Mouse (Mus musculus) lung, postnatal 0 days (tissue): Measurements from ENCODE around the gene Fap. TPM values are rescaled to one million over a fixed set of nuclear protein-coding genes. Genes with fewer than 3 reads are reported as not detected.

Experiments used
- ATAC-seq: fragments of 200-750 bp; cut with Nextera tagmentation; 2 replicates; pipeline ENCODE4 v1.8.0; 2017; ENCODE audit warnings: moderate library complexity
- DNase-seq: peaks from one replicate; pipeline ENCODE4 v3.0.0-alpha.2; 2016; ENCODE audit warnings: low spot score
- H3K27ac ChIP-seq: fragments of 300-500 bp; sonication (generic); 2 replicates; pipeline ENCODE4 v1.5.1; 2014; ENCODE audit warnings: antibody characterized with exemption, mild to moderate bottlenecking, low read length, mixed read lengths
- H3K27me3 ChIP-seq: fragments of 300-500 bp; sonication (generic); replicated peaks from 2 replicates; pipeline ENCODE4 v1.6.1; 2014; ENCODE audit warnings: low read length, mixed read lengths; ENCODE audit not compliant: insufficient read depth
- H3K36me3 ChIP-seq: fragments of 300-500 bp; sonication (generic); 2 replicates; pipeline ENCODE4 v1.6.1; 2014; ENCODE audit warnings: low read length, mixed read lengths; ENCODE audit not compliant: insufficient read depth
- H3K4me1 ChIP-seq: fragments of 300-500 bp; sonication (generic); 2 replicates; pipeline ENCODE4 v1.6.1; 2014; ENCODE audit warnings: antibody characterized with exemption, low read depth, low read length, mixed read lengths; ENCODE audit not compliant: insufficient read depth
- H3K4me2 ChIP-seq: fragments of 300-500 bp; sonication (generic); replicated peaks from 2 replicates; pipeline ENCODE4 v1.6.1; 2014; ENCODE audit warnings: low read depth, mild to moderate bottlenecking, low read length, moderate library complexity, mixed read lengths
- H3K4me3 ChIP-seq: fragments of 300-500 bp; sonication (generic); 2 replicates; pipeline ENCODE4 v1.5.1; 2014; ENCODE audit warnings: low read depth, low read length
- H3K9ac ChIP-seq: fragments of 300-500 bp; sonication (generic); replicated peaks from 2 replicates; pipeline ENCODE4 v1.6.1; 2014; ENCODE audit warnings: low read depth, mild to moderate bottlenecking
- H3K9me3 ChIP-seq: fragments of 300-500 bp; sonication (generic); 2 replicates; pipeline ENCODE4 v1.6.1; 2016; ENCODE audit warnings: low read length, mixed read lengths
- CTCF ChIP-seq: IDR thresholded peaks from 2 replicates; pipeline ENCODE4 v1.5.1; 2016; ENCODE audit warnings: antibody characterized with exemption, mild to moderate bottlenecking
- EP300 ChIP-seq: IDR thresholded peaks from 2 replicates; pipeline ENCODE4 v1.6.1; 2016; ENCODE audit warnings: antibody characterized with exemption, mild to moderate bottlenecking, control low read depth
- WGBS: fragments of 180-500 bp; shearing (Covaris S2); extraction: QIAGEN DNeasy Blood & Tissue Kit; methylation state at CpG from one replicate; pipeline ENCODE4 v1.1.7; 2014; 5-methylcytosine and 5-hydroxymethylcytosine counted together
- polyA plus RNA-seq: library from polyadenylated mRNA; unstranded; fragments of >200 nt; fragmentation: Nextera tagmentation; extraction: Ambion mirVana; gene quantifications from 2 replicates; pipeline ENCODE4 v1.2.1, GENCODE M21; 2015

Gene Fap
- polyA plus RNA-seq, 1 experiment from 2014 or later: 0.90 TPM

DNA sequence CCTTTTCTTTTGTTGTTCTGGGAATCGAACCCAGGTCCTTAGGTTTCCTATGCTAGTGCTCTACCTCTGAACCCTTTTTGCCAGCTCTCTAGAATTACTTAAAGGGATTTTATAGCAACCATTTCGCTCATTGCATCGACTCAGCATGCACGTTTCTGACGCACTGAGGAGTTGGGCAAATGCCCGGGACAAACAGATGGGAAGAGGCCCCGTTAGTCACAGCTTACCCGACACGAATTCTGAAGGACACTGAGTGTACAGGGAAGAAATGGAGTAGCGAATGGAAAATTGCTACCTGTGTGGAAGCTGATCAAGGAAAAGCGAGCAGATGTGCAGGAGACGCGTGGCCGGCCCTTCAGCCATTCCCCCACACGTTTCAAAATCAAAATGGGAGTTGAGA is 60.4 kb downstream of the Fap start:
- H3K27ac ChIP-seq: no peak overlapping the region
- ATAC-seq (no peak), DNase-seq (no peak)
- H3K4me1 ChIP-seq: no peaks in the 10 kb centered on the region
- H3K9ac ChIP-seq: no peak overlapping the region
- no peak overlapping the region for H3K4me3 ChIP-seq
- WGBS: 88% methylated on average over 15 of the region's 15 CpGs
- TF ChIP-seq EP300 (no peak), CTCF (no peak)
- H3K36me3 ChIP-seq: no peaks in the 10 kb centered on the region
- no peaks in the 10 kb centered on the region for H3K27me3 ChIP-seq
- H3K4me2 ChIP-seq: no peak overlapping the region
- no peaks in the 10 kb centered on the region for H3K9me3 ChIP-seq

- H3K4me3 ChIP-seq: no peak overlapping the region
- H3K27me3 ChIP-seq: no peaks in the 10 kb centered on the region
- ATAC-seq (no peak), DNase-seq (no peak)
- no peaks in the 10 kb centered on the region for H3K9me3 ChIP-seq
- TF ChIP-seq CTCF (no peak), EP300 (no peak)
- 54% methylated on average over 5 of the region's 5 CpGs for WGBS
- no peak overlapping the region for H3K9ac ChIP-seq
- H3K4me2 ChIP-seq: no peak overlapping the region
- H3K27ac ChIP-seq: no peak overlapping the region
- no peaks in the 10 kb centered on the region for H3K36me3 ChIP-seq
- H3K4me1 ChIP-seq: no peaks in the 10 kb centered on the region
Measured at GRCm38 (mm10) chr2:62507130-62507529, 66.7 kb downstream of the Fap start.

- H3K9ac ChIP-seq: no peak overlapping the region
Measured at GRCm38 (mm10) chr2:62506441-62506840, 67.4 kb downstream of the Fap start.

GRCm38 (mm10) chr2:62504269-62504796 is 69.5 kb downstream of the Fap start:
- Histone ChIP-seq H3K4me3 (no peak overlapping the region), H3K27me3 (no peaks in the 10 kb centered on the region), H3K36me3 (no peaks in the 10 kb centered on the region), H3K4me1 (no peaks in the 10 kb centered on the region), H3K4me2 (no peak overlapping the region), H3K27ac (no peak overlapping the region), H3K9me3 (no peaks in the 10 kb centered on the region), H3K9ac (no peak overlapping the region)
- TF ChIP-seq CTCF (no peak), EP300 (no peak)
- WGBS: 55% methylated on average over 4 of the region's 4 CpGs
- DNase-seq (no peak), ATAC-seq (no peak)

More at GRCm38 (mm10) chr2:62506441-62506840, 67.4 kb downstream of the Fap start:
- no peaks in the 10 kb centered on the region for H3K27me3 ChIP-seq
- ATAC-seq (no peak), DNase-seq (no peak)
- 73% methylated on average over 2 of the region's 2 CpGs for WGBS
- no peaks in the 10 kb centered on the region for H3K36me3 ChIP-seq
- H3K4me2 ChIP-seq: no peak overlapping the region
- TF ChIP-seq EP300 (no peak), CTCF (no peak)
- H3K4me1 ChIP-seq: no peaks in the 10 kb centered on the region
- no peak overlapping the region for H3K4me3 ChIP-seq
- no peaks in the 10 kb centered on the region for H3K9me3 ChIP-seq
- no peak overlapping the region for H3K27ac ChIP-seq

DNA sequence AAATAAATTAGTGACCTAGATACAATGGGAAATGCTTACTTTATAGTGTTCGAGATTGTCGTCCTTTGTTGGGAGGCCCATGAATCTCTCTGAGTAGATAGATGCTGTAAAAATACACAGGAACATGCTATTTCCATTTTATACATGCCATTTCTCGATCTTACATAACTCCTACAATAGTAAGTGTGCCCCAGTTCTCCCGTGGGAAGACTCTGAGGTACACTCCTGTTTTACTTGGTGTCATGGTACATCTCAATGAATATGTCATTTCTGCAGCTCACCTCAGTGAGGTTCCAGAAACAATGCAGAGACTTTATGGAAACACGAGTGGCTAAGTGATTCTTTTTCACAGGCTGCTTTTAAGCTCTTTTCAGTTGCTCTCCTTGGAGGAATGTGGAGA is 70.5 kb downstream of the Fap start:
- DNase-seq: no peak
- ATAC-seq: no peak
- TF ChIP-seq CTCF (no peak), EP300 (no peak)
- Histone ChIP-seq H3K36me3 (no peaks in the 10 kb centered on the region), H3K27ac (no peak overlapping the region), H3K4me3 (no peak overlapping the region), H3K9me3 (no peaks in the 10 kb centered on the region), H3K27me3 (no peaks in the 10 kb centered on the region), H3K4me1 (no peaks in the 10 kb centered on the region), H3K9ac (no peak overlapping the region), H3K4me2 (no peak overlapping the region)
- 71% methylated on average over 5 of the region's 5 CpGs for WGBS

GRCm38 (mm10) chr2:62502516-62502915 is 71.4 kb downstream of the Fap start:
- no peaks in the 10 kb centered on the region for H3K4me1 ChIP-seq
- H3K4me3 ChIP-seq: no peak overlapping the region
- no peak overlapping the region for H3K4me2 ChIP-seq
- H3K9ac ChIP-seq: no peak overlapping the region
- no peak for TF ChIP-seq EP300
- TF ChIP-seq CTCF: no peak
- DNase-seq (no peak), ATAC-seq (no peak)
- WGBS: 79% methylated on average over 4 of the region's 4 CpGs
- no peak overlapping the region for H3K27ac ChIP-seq
- H3K27me3 ChIP-seq: no peaks in the 10 kb centered on the region
- H3K36me3 ChIP-seq: no peaks in the 10 kb centered on the region
- H3K9me3 ChIP-seq: no peaks in the 10 kb centered on the region

DNA sequence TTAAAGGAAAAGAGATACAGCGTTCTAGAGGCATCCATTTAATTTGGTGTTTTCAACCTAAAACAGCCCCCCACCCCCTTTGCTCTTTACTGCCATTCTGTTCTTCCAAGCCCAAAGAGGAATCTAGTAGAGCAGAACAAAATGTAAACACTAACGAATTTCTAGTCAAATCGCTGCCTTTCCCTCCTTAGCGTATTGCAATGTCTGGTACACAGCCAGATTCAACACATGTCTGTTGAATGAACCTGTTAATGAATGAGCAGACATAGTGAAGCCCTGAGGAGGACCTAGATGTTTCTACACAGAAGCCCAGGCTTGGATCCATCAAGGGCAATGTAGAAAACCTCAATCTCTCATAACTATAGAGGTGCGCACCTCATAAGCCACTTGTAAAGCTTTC is 75.1 kb downstream of the Fap start:
- Histone ChIP-seq H3K4me1 (no peaks in the 10 kb centered on the region), H3K27me3 (no peaks in the 10 kb centered on the region), H3K9me3 (no peaks in the 10 kb centered on the region), H3K4me3 (no peak overlapping the region), H3K9ac (no peak overlapping the region), H3K36me3 (no peaks in the 10 kb centered on the region), H3K4me2 (no peak overlapping the region), H3K27ac (no peak overlapping the region)
- 76% methylated on average over 5 of the region's 5 CpGs for WGBS
- ATAC-seq (no peak), DNase-seq (no peak)
- TF ChIP-seq CTCF (no peak), EP300 (no peak)
